Mouse (Mus musculus) liver, embryonic 12.5 days (tissue): Measurements from ENCODE around the gene Iscu. TPM values are rescaled to one million over a fixed set of nuclear protein-coding genes. Genes with fewer than 3 reads are reported as not detected.
A peak's percentile ranks its signal among the peaks of the same experiment; 100 is the strongest.
"Not testable (repeated sequence)": the region's sequence is repeated elsewhere in the genome, so short reads cannot be mapped to it uniquely, and the experiment has no call there.

Source experiments
- ATAC-seq: fragments of 200-750 bp; cut with Nextera tagmentation; 2 replicates; pipeline ENCODE4 v1.8.0; 2017; ENCODE audit warnings: moderate number of reproducible peaks, mild to moderate bottlenecking, moderate library complexity
- H3K27ac ChIP-seq: fragments of 300-500 bp; sonication (generic); 2 replicates; pipeline ENCODE4 v1.5.1; 2016; ENCODE audit warnings: mild to moderate bottlenecking
- H3K27me3 ChIP-seq: fragments of 300-500 bp; sonication (generic); replicated peaks from 2 replicates; pipeline ENCODE4 v1.6.1; 2016; ENCODE audit warnings: mild to moderate bottlenecking, moderate library complexity
- H3K36me3 ChIP-seq: fragments of 300-500 bp; sonication (generic); 2 replicates; pipeline ENCODE4 v1.6.1; 2016; ENCODE audit warnings: mild to moderate bottlenecking, moderate library complexity
- H3K4me1 ChIP-seq: fragments of 300-500 bp; sonication (generic); 2 replicates; pipeline ENCODE4 v1.6.1; 2016
- H3K4me2 ChIP-seq: fragments of 300-500 bp; sonication (generic); 2 replicates; pipeline ENCODE4 v1.6.1; 2016; ENCODE audit warnings: mild to moderate bottlenecking, moderate library complexity
- H3K4me3 ChIP-seq: fragments of 300-500 bp; sonication (generic); 2 replicates; pipeline ENCODE4 v1.5.1; 2016; ENCODE audit warnings: mild to moderate bottlenecking, moderate library complexity
- H3K9ac ChIP-seq: fragments of 300-500 bp; sonication (generic); 2 replicates; pipeline ENCODE4 v1.6.1; 2016; ENCODE audit warnings: mild to moderate bottlenecking, moderate library complexity
- H3K9me3 ChIP-seq: fragments of 300-500 bp; sonication (generic); replicated peaks from 2 replicates; pipeline ENCODE4 v1.6.1; 2016; ENCODE audit warnings: mild to moderate bottlenecking, moderate library complexity
- WGBS: fragments of 180-500 bp; shearing (Covaris S2); methylation state at CpG from one replicate; pipeline ENCODE4 v1.1.7; 2016; ENCODE audit not compliant: insufficient replicate concordance; 5-methylcytosine and 5-hydroxymethylcytosine counted together
- polyA plus RNA-seq: library from polyadenylated mRNA; unstranded; fragments of >200 nt; fragmentation: Nextera tagmentation; extraction: Ambion mirVana; gene quantifications from 2 replicates; pipeline ENCODE4 v1.2.1, GENCODE M21; 2016

Gene Iscu
- polyA plus RNA-seq, 1 experiment from 2014 or later = 112 TPM

DNA sequence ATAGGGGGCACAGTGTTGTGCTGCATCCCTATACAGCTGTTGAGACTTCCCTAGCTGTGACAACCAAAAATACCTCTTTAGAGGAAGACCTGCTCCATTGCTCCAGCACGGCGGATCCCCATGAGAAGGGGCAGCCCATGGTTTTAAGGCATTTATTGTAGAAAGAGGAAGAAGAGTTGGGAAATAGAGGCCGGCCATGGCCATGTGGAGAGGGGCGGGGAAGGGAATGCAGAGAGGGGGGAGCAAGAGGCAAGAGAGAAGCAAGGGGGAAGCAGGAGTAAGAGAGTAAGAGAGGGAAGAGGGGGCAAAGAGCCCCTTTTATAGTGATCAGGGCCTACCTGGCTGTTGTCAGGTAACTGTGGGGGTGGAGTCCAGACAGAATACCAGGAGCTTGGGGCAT is 37.6 kb downstream of the Iscu start:
- Histone ChIP-seq H3K27me3 (peaks cover 35% of the 10 kb centered on the region), H3K4me3 (no peak overlapping the region), H3K9me3 (peaks cover 5% of the 10 kb centered on the region; the same call in 1 of the 2 replicates), H3K4me2 (no peak overlapping the region), H3K36me3 (no peaks in the 10 kb centered on the region), H3K27ac (no peak overlapping the region), H3K9ac (no peak overlapping the region), H3K4me1 (peaks cover 10% of the 10 kb centered on the region)
- ATAC-seq = no peak
- WGBS = 61% methylated on average over 4 of the region's 4 CpGs

DNA sequence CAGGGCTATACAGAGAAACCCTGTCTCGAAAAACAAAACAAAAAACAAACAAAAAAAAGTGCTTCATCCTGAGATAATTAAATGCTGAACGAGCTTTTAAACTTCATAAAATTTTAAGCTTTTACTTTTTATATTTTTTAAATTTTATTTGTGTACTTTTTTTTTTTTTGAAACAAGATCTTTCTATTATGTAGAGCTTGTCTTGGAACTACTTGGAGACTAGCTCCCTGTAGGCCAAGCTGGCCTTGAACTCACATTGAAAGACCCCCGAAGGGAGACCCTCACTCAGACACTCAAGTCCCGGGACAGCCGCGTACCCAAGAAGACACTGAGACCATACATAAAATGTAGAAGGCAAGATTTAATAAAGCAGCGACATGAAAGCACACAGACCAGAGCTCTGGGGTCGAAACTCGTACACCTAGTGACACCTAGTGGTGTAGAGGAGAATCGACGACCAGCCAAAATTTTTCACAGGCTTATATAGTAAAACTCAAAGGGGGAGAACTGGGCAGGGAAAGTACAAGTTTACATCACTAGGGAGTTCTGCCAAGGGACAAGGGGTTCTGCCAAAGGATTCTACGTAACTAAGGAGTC is 39.4 kb downstream of the Iscu start:
- H3K9ac ChIP-seq, H3K4me1 ChIP-seq, H3K4me3 ChIP-seq, H3K27ac ChIP-seq, H3K9me3 ChIP-seq, ATAC-seq, H3K4me2 ChIP-seq, H3K36me3 ChIP-seq: not testable (repeated sequence)
- peaks cover 34% of the 10 kb centered on the region for H3K27me3 ChIP-seq
- WGBS = 14% methylated on average over 11 of the region's 12 CpGs

DNA sequence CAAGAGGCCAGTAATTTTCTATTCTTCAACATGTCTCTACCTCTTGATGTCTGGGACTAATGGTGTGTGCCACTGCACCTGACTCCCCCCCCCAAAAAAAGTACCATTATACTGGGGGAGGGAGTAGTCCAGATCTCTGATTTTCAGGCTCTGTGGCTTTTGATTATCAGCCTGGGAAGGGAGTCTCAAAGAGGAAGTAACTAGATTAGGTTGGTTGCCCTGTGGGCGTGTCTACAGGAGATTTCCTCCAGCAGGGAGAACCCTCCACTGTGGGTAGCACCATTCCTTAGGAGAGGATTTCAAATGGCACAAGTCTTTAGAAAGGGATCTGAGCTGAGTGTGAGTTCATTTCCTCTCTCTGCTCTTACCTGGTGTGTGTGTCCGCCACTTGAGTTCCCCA is 40.1 kb downstream of the Iscu start:
- peaks cover 26% of the 10 kb centered on the region for H3K27me3 ChIP-seq
- H3K9ac ChIP-seq = no peak overlapping the region
- H3K4me3 ChIP-seq = no peak overlapping the region
- peaks cover 4% of the 10 kb centered on the region; the same call in 1 of the 2 replicates for H3K4me1 ChIP-seq
- no peak overlapping the region for H3K4me2 ChIP-seq
- ATAC-seq = no peak
- no peaks in the 10 kb centered on the region for H3K36me3 ChIP-seq
- H3K27ac ChIP-seq = no peak overlapping the region
- WGBS = 53% methylated on average over 2 of the region's 2 CpGs
- H3K9me3 ChIP-seq = peaks cover 5% of the 10 kb centered on the region; the same call in 1 of the 2 replicates

DNA sequence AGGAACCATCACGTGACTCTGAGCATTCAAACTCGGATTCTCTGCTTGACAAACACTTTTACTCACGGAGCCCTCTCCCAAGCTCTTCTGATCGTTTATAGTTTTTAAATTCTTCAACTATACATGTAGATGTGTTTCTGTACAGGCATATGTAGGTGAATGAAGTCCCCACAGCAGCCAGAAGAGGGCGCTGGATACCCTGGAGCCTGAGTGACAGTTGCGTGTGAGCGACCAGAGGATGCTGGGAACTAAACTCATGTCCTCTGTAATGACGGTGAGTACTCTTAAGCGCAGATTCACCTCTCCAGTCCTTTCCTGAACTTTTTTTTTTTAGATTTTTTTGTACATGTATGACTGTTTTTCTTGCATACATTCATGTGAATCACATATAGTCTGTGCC is 41.1 kb downstream of the Iscu start:
- Histone ChIP-seq H3K4me3 (no peak overlapping the region), H3K4me2 (no peak overlapping the region), H3K27me3 (peaks cover 20% of the 10 kb centered on the region), H3K9me3 (peaks cover 5% of the 10 kb centered on the region; the same call in 1 of the 2 replicates), H3K9ac (no peak overlapping the region), H3K4me1 (no peaks in the 10 kb centered on the region), H3K27ac (no peak overlapping the region), H3K36me3 (no peaks in the 10 kb centered on the region)
- ATAC-seq = no peak
- WGBS = 16% methylated on average over 9 of the region's 9 CpGs

DNA sequence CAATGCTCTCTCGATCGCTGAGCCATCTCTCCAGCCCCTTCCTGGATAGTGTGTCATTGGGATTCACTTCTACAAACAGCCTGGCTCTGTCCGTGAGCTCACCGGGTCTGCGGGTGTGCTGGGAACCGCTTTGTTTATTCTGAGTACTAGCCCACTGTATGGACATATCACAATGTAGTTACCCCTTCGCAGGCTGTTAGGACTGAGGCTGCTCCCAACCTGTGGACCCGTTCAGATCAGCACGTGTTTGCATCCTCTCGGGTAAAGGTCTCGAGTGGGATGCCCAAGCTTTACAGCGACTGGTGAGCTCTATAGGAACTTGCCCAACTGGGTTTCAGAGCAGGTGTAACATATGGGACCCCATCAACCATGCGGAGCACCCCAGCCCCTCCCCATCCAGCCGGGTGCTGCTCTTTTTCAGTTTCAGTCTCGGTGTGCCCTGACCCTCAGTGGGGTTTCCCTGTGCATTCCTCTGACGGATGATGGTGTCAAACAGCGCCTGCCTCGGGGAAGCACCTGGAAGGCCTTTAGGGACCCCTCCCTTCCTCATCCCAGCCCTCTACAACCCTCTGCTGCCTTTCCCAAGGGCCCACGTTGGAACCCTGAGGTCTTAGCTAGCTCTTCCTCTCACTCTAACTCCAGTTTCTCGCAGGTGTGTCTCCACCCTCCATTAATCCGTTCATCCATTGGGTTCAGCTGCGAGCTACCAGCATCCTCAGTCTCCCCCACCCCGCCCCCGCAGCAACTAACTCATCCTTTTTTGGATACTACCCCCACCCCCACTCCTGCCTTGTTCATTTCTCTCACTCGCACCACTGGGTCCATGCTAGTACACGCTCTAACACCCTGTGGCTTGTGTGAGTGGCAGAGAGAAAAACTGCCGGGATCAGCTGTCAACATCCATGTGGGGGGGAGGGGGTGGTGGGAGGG is 41.8 kb downstream of the Iscu start:
- Histone ChIP-seq H3K4me2 (no peak overlapping the region), H3K27ac (no peak overlapping the region), H3K36me3 (no peaks in the 10 kb centered on the region), H3K9ac (no peak overlapping the region), H3K9me3 (peaks cover 5% of the 10 kb centered on the region; the same call in 1 of the 2 replicates), H3K27me3 (peaks cover 23% of the 10 kb centered on the region), H3K4me3 (no peak overlapping the region), H3K4me1 (no peaks in the 10 kb centered on the region)
- ATAC-seq = no peak
- 35% methylated on average over 27 of the region's 27 CpGs for WGBS

DNA sequence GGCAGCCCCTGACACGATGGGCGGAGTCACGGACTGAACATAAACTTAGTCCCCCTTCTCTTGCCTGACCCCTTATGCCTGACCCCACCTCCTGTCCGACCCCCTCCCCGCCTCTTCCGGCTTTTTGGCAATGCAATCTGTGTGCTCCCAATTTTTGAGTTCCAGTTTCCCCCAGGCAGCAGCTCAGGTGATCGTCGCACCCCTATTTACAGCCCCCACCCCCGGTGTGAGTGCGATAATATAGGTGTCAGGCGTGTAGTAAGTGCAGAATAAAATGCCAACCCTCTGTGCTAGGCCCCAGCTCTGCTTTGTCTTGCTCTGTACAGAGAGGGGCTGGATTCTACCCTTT is 42.5 kb downstream of the Iscu start:
- Histone ChIP-seq H3K4me3 (no peak overlapping the region), H3K9me3 (peaks cover 5% of the 10 kb centered on the region; the same call in 1 of the 2 replicates), H3K27me3 (peaks cover 23% of the 10 kb centered on the region), H3K4me2 (no peak overlapping the region), H3K36me3 (no peaks in the 10 kb centered on the region), H3K9ac (no peak overlapping the region), H3K27ac (no peak overlapping the region), H3K4me1 (no peaks in the 10 kb centered on the region)
- no peak for ATAC-seq
- 49% methylated on average over 11 of the region's 11 CpGs for WGBS

DNA sequence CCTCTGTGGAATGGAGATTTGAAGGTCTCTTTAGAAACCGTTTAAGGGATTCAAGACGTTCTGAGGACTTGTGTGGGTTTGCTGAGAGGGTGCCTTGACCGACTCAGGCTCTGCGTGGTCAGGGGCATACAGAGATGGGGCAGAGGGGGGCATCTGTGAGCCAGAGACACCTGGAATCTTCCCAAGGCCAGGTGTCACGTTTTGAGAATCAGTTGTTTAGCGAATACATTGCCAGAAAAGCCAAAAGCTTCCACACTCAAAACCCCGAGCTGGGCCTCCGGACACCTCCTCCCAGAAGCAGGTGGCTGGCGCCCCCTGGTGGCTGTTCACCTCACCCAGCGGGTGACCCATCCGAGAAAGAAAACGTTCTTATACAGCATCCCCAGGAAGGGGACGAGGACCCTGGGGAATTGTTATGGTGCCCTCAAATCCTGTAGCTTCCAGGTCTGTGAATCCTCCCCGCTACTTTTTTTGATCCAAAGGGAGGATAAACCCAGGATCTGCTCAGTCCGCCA is 43.1 kb downstream of the Iscu start:
- H3K9me3 ChIP-seq = peaks cover 5% of the 10 kb centered on the region; the same call in 1 of the 2 replicates
- peaks cover 23% of the 10 kb centered on the region for H3K27me3 ChIP-seq
- no peak for ATAC-seq
- no peaks in the 10 kb centered on the region for H3K4me1 ChIP-seq
- H3K27ac ChIP-seq = no peak overlapping the region
- no peak overlapping the region for H3K9ac ChIP-seq
- H3K4me3 ChIP-seq = no peak overlapping the region
- H3K36me3 ChIP-seq = no peaks in the 10 kb centered on the region
- 13% methylated on average over 15 of the region's 15 CpGs for WGBS
- H3K4me2 ChIP-seq = peak overlapping the region; percentile 29

DNA sequence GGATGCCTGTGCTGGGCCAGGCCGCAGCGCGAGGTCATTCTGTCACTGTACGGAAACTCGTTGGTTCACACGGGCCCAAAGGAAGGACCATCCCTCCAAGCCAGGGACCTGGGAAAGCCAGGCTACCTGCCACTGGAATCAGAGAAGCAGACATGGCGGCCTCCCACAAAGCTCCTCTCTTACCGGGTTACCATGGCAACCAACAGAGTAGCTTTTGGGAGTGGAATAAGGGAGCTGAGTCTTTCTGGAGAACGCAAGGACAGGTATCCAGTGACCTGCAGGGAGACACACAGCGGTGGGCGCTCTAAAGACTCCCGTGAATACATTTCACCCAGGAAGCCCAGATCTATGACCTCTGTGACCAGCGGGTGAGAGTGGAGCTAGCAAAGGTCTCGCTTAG is 46.0 kb downstream of the Iscu start:
- 72% methylated on average over 14 of the region's 14 CpGs for WGBS
- Histone ChIP-seq H3K4me1 (no peaks in the 10 kb centered on the region), H3K4me3 (no peak overlapping the region), H3K9ac (no peak overlapping the region), H3K27ac (no peak overlapping the region), H3K36me3 (no peaks in the 10 kb centered on the region), H3K9me3 (no peaks in the 10 kb centered on the region), H3K4me2 (no peak overlapping the region), H3K27me3 (peaks cover 16% of the 10 kb centered on the region)
- no peak for ATAC-seq

DNA sequence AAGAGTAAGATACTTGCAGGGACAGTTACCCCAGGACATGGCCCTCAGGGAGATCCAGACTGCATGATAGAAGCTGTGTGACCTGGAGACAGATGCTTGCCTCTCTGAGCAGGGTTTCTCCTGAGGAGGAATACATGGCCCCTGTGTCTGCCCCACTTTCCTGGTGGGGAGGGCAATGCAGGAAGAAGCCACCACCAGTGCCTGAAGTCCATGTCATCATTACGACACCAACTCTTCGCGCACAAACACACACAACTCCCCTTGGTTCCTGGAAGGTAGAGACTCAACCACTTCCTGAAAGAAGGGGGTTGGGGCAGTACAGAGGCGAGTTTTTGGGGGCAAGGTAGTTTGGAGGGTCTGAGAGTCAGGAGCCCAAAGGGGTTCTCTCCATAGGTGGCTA is 51.7 kb downstream of the Iscu start:
- WGBS = 50% methylated on average over 4 of the region's 4 CpGs

DNA sequence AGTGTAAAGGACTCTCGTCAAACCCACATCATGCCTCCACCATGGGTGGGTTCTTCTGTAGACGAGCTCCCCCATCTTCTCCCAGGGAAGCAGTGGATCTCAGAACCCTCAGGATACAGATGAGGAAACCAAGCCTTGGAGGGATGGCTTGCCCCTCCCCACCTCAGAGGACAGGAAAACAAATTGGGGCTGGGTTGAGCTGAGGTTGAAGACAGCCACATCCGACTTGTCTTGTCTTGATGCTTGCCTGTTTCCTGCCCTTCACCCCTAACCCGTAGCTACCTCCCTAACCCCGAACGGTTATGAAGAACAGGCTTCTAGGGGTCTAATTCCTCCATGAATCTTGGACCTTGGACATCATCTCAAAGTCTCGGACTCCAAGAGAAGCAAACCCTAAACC is 53.0 kb downstream of the Iscu start:
- WGBS = 33% methylated on average over 7 of the region's 7 CpGs
- Histone ChIP-seq H3K27me3 (0 out of 2 replicates have a peak, but pooled peaks cover 6% of the 10 kb centered on the region), H3K9ac (no peak overlapping the region), H3K4me3 (no peak overlapping the region), H3K4me1 (peaks cover 40% of the 10 kb centered on the region), H3K36me3 (no peaks in the 10 kb centered on the region), H3K4me2 (no peak overlapping the region), H3K27ac (no peak overlapping the region), H3K9me3 (no peaks in the 10 kb centered on the region)
- ATAC-seq = no peak

More for the DNA sequence above, 51.7 kb downstream of the Iscu start:
- H3K36me3 ChIP-seq = no peaks in the 10 kb centered on the region
- 0 out of 2 replicates have a peak, but pooled peaks cover 6% of the 10 kb centered on the region for H3K27me3 ChIP-seq
- no peak for ATAC-seq
- H3K9ac ChIP-seq = no peak overlapping the region
- H3K27ac ChIP-seq = no peak overlapping the region
- no peaks in the 10 kb centered on the region for H3K9me3 ChIP-seq
- H3K4me2 ChIP-seq = no peak overlapping the region
- H3K4me3 ChIP-seq = no peak overlapping the region
- peaks cover 28% of the 10 kb centered on the region for H3K4me1 ChIP-seq

DNA sequence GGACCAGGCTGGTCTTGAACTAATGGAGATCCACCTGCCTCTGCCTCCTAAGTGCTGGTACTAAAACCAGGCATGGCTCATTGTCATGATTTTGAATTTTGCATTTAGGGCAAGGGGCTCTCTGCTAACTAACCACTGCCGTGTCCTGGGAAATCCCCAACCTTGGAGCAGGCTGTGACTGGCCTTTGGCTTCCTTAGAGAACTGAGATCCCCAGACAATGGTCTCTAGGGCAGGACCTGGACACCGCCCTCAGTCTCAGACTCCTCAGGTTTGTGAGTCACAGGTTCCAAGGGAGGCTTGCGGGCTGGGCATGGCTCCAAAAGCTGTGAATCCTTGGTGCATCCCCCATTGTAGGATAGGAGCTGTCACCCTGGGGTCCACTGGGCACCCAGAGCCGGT is 54.1 kb downstream of the Iscu start:
- ATAC-seq = no peak
- Histone ChIP-seq H3K27me3 (0 out of 2 replicates have a peak, but pooled peaks cover 6% of the 10 kb centered on the region), H3K36me3 (no peaks in the 10 kb centered on the region), H3K9ac (no peak overlapping the region), H3K27ac (no peak overlapping the region), H3K9me3 (no peaks in the 10 kb centered on the region), H3K4me1 (peaks cover 46% of the 10 kb centered on the region), H3K4me2 (no peak overlapping the region), H3K4me3 (no peak overlapping the region)
- 79% methylated on average over 4 of the region's 4 CpGs for WGBS
